Mouse (Mus musculus) kidney, adult 9 months (tissue): ENCODE results near the gene Skint9.
"Not testable (repeated sequence)": the region's sequence is repeated elsewhere in the genome, so short reads cannot be mapped to it uniquely, and the experiment has no call there.

ENCODE experiments used
- DNase-seq: peaks from one replicate; pipeline ENCODE4 v3.0.0; 2022

Skint9 gene

DNA sequence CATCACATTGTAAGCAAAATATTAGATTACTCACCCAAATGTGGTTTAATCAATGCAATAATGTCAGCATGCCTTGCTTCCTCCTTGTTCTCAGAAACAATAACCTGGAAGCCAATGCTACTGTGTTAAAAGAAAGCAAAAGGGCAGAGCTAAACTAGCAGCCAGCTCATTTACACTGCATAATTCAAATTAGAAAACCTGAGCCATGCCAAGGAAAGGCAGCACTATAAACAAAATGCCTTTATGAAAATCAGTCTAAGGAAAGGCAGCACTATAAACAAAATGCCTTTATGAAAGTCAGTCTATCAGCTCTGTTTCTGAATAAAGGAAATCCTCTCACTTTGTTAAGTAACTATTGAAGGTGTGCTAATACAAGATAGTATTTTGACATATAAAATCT, at the start of gene Skint9:
Gene Skint9, minus strand, starts transcription at position 101 of the 400 bp plus-strand sequence.
- no peak for DNase-seq

DNA sequence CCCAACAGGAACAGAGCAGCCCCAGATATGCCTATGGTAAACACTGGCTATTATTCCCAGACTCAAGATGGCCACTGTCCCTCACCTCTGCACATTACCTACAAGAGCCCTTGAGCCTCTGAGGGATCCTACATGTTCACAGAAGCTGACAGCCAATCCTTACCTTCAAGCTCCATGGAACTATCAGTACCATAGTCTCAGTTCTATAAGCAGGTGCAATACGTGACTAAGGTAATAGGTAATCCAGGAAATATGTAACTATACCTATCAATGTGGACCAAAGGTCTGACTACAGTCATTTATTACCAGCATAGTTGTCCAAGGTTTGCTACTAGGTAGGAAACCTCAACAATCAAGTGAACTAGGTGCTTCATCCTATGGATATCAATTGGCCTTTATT, 1.1 kb downstream of the Skint9 start:
- no peak for DNase-seq

DNA sequence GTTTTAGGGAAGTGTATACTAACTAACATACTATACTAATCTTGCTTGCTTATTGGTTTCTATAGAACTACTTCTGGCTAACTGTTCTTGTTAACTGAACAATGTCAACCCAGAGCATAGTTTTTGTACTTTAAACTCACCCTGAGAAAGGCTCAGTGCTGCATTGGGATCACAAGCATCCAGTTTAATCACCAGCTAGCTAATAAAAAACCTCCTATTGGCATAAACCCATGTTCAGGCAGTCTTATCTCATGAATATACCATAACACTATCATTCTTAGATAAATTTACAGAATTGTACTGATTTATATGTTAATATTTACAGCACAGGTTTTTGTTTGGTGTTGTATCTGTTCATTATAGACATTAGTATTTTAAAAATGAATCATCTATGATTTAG, 1.6 kb downstream of the Skint9 start:
- no peak for DNase-seq

DNA sequence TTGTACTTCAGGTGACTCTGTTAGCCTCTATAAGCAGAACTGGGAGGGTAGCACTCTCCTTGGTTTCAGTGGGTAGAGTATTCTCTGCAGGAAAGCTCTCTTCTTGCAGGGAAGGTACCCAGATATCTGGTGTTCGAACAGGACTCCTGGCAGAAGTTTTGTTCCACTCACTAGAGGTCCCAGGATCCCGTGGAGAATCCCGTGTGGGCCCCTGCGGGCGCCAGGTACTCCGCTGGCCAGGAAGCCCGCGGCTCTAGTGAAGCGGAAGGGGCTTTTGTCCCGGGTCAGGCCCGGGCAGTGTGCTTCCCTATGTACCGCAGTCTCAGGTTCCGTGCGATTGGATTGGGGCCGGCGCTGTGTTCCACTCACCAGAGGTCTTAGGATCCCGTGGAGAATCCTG, 84.7 kb downstream of the Skint9 start:
- DNase-seq = not testable (repeated sequence)
